Mouse (Mus musculus) myocyte (in vitro differentiated cells): ENCODE data around the gene Igdcc3.

Experiments
- CEBPB ChIP-seq: IDR thresholded peaks from 2 replicates; pipeline ENCODE4 v1.6.1; 2011; ENCODE audit warnings: mild to moderate bottlenecking, moderate library complexity; ENCODE audit not compliant: poor library complexity, insufficient read depth, severe bottlenecking
- E2F4 ChIP-seq: IDR thresholded peaks from one replicate; pipeline ENCODE4 v1.6.1; 2011; ENCODE audit warnings: mild to moderate bottlenecking, control low read depth, moderate library complexity; ENCODE audit not compliant: insufficient read depth
- MAX ChIP-seq: IDR thresholded peaks from one replicate; pipeline ENCODE4 v1.6.1; 2011; ENCODE audit warnings: low read depth, mild to moderate bottlenecking, control low read depth
- MYOD1 ChIP-seq, 3 experiments: IDR thresholded peaks; one replicate each; pipeline ENCODE4 v1.6.1; 2011; ENCODE audit warnings: control low read depth in 2 of 3, low read depth in 2 of 3, mild to moderate bottlenecking in 2 of 3, moderate library complexity in 1 of 3; ENCODE audit not compliant: insufficient read length in 2 of 3, control insufficient read depth in 1 of 3
- MYOG ChIP-seq, 3 experiments: IDR thresholded peaks; one replicate each; pipeline ENCODE4 v1.6.1; 2011; ENCODE audit warnings: control low read depth in 2 of 3, low read depth in 2 of 3, mild to moderate bottlenecking in 2 of 3; ENCODE audit not compliant: insufficient read length in 2 of 3, control insufficient read depth in 1 of 3, insufficient read depth in 1 of 3
- POLR2A ChIP-seq: IDR thresholded peaks from one replicate; pipeline ENCODE4 v1.6.1; 2011; ENCODE audit warnings: low read depth, mild to moderate bottlenecking, control low read depth, moderate library complexity; ENCODE audit not compliant: insufficient read length
- POLR2AphosphoS2 ChIP-seq: IDR thresholded peaks from one replicate; pipeline ENCODE4 v1.6.1; 2011; ENCODE audit warnings: low read depth, control low read depth; ENCODE audit not compliant: insufficient read length
- REST ChIP-seq: IDR thresholded peaks from one replicate; pipeline ENCODE4 v1.6.1; 2011; ENCODE audit warnings: mild to moderate bottlenecking, control low read depth, moderate library complexity; ENCODE audit not compliant: insufficient read depth, insufficient read length
- SRF ChIP-seq: IDR thresholded peaks from one replicate; pipeline ENCODE4 v1.6.1; 2011; ENCODE audit warnings: low read depth; ENCODE audit not compliant: control insufficient read depth, insufficient read length
- TCF12 ChIP-seq: IDR thresholded peaks from one replicate; pipeline ENCODE4 v1.6.1; 2011; ENCODE audit warnings: mild to moderate bottlenecking, control low read depth; ENCODE audit not compliant: poor library complexity, insufficient read depth, severe bottlenecking
- USF1 ChIP-seq: IDR thresholded peaks from one replicate; pipeline ENCODE4 v1.6.1; 2011; ENCODE audit warnings: low read depth, mild to moderate bottlenecking, control low read depth, moderate library complexity

- TF ChIP-seq MAX, result no peak
- TF ChIP-seq POLR2AphosphoS2, result no peak
- TF ChIP-seq CEBPB, result no peak
- no peak for TF ChIP-seq POLR2A
- no peak for TF ChIP-seq SRF
- no peak for TF ChIP-seq E2F4
- TF ChIP-seq TCF12, result no peak
- TF ChIP-seq USF1, result no peak
- no peak for TF ChIP-seq REST
- no peak for TF ChIP-seq MYOD1 (IDR thresholded peaks at IDR 0.05; ENCODE audit: control insufficient read depth in 1 of 3, insufficient read length in 2 of 3, low read depth in 2 of 3)
- no peak for TF ChIP-seq MYOG (IDR thresholded peaks at IDR 0.05; ENCODE audit: control insufficient read depth in 1 of 3, insufficient read depth in 1 of 3, insufficient read length in 2 of 3, low read depth in 2 of 3)
These were observed 20.9 kb downstream of the Igdcc3 start for GRCm38 (mm10) chr9:65161881-65162280.
